7 mouse cellular contexts compared by ENCODE assay signal in the genomic region with DNA sequence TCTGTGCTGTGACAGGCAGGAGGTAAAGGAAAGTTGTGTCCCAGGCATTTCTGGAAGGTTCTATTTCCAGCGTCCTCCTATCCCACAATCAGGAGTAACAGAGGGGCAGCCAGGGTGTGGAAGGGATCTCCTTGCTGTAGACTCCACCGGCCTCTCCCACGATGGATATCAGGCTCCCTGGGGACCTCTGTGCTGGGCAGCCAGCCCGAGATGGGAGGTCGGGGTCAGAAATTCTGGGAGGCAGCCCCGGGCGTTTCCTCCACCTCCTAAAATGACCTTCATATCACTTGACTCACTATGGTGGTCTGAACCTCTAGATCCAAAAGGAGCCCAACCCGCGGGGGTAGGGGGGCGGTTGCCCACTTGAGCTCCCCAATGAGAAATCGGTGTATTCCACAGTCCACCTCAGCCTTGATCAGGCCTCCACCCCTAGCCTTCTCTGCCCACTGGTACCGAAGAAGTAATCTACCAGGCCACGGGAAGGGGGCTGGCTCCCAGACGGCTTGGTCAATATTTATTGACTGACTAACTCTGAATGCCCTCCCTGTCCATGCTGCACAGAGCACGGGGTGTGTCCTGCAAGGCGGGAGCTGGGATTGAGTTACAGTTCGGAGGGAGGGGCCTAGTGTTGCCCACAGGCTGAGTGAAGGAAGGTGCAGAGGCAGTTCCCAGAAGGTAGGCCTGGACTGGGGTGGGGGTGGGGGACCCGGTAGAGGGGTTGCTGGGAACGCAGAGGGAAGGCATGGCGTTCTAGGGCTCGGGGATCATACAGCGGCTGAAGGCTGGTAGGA. TPM values are rescaled to one million over a fixed set of nuclear protein-coding genes. Genes with fewer than 3 reads are reported as not detected.
A peak's percentile ranks its signal among the peaks of the same experiment; 100 is the strongest.
DNase-seq lines count a peak whose midpoint lies in the region; ATAC-seq and TF ChIP-seq lines count a peak whose summit lies in the region.

A gene (plus strand): TSS at position 625 of the 791 bp plus-strand sequence.

- ATAC-seq in G1E (ENCODE audit: extremely low read depth, insufficient number of reproducible peaks, low FRiP score, poor library complexity, severe bottlenecking), result no peak
- peak; percentile 96 for ATAC-seq in limb, embryonic 11.5 days (ENCODE audit: insufficient number of reproducible peaks, low FRiP score, low TSS enrichment, low read depth)
- peak; percentile 78 for ATAC-seq in midbrain, embryonic 13.5 days

- no peak for TF ChIP-seq CTCF in G1E (IDR thresholded peaks at IDR 0.05; ENCODE audit: low read depth, low read length)
- TF ChIP-seq CTCF in brain, embryonic 14.5 days (IDR thresholded peaks at IDR 0.05; ENCODE audit: borderline replicate concordance, extremely low read depth, insufficient read depth, insufficient read length), result no peak

- TF ChIP-seq POLR2A in brain, embryonic 14.5 days (IDR thresholded peaks at IDR 0.05; ENCODE audit: borderline replicate concordance, extremely low read depth, insufficient read depth, insufficient read length, poor library complexity, severe bottlenecking), result no peak

- H3K4me3 ChIP-seq in G1E (ENCODE audit: low read depth, low read length), result peak within 1 kb of the TSS; percentile 33; the same call in 1 of the 2 replicates
- peak within 1 kb of the TSS; percentile 49 for H3K4me3 ChIP-seq in limb, embryonic 11.5 days (ENCODE audit: low read depth, low read length)
- peak within 1 kb of the TSS; percentile 7; the same call in 1 of the 2 replicates for H3K4me3 ChIP-seq in midbrain, embryonic 13.5 days (replicated peaks)

- H3K4me2 ChIP-seq in limb, embryonic 11.5 days (ENCODE audit: low read depth, severe bottlenecking), result peak within 1 kb of the TSS; percentile 83
- H3K4me2 ChIP-seq in midbrain, embryonic 13.5 days (replicated peaks), result peak within 1 kb of the TSS; percentile 43

- 16% methylated on average over 22 of the region's 22 CpGs for WGBS in limb, embryonic 11.5 days
- 22% methylated on average over 22 of the region's 22 CpGs for WGBS in midbrain, embryonic 13.5 days

- H3K27me3 ChIP-seq in G1E (ENCODE audit: insufficient read depth, low read length), result no peaks in the 10 kb centered on the region
- no peaks in the 10 kb centered on the region for H3K27me3 ChIP-seq in limb, embryonic 11.5 days (ENCODE audit: control insufficient read depth, insufficient read depth, low read length)
- peaks cover 18% of the 10 kb centered on the region for H3K27me3 ChIP-seq in midbrain, embryonic 13.5 days

- peak within 1 kb of the TSS; percentile 61 for H3K9ac ChIP-seq in limb, embryonic 11.5 days (ENCODE audit: low read length)
- peak within 1 kb of the TSS; percentile 24; the same call in 1 of the 2 replicates for H3K9ac ChIP-seq in midbrain, embryonic 13.5 days (replicated peaks)

- DNase-seq in G1E (ENCODE audit: low spot score), result no peak
- DNase-seq in brain, embryonic 14.5 days (ENCODE audit: low read depth), result peak; percentile 47
- peak; percentile 50 for DNase-seq in heart, postnatal 4 days
- peak; percentile 85 for DNase-seq in limb, embryonic 11.5 days (ENCODE audit: low spot score)
- no peak for DNase-seq in spleen, postnatal 4 days (ENCODE audit: low spot score in 2 of 2)
- DNase-seq in spleen, adult 12 weeks (ENCODE audit: low spot score), result no peak

- no peaks in the 10 kb centered on the region for H3K36me3 ChIP-seq in G1E (replicated peaks)
- no peaks in the 10 kb centered on the region for H3K36me3 ChIP-seq in limb, embryonic 11.5 days (ENCODE audit: control insufficient read depth, insufficient read depth, low read length)
- no peaks in the 10 kb centered on the region for H3K36me3 ChIP-seq in midbrain, embryonic 13.5 days

- peaks cover 93% of the 10 kb centered on the region for H3K9me3 ChIP-seq in G1E (replicated peaks)
- H3K9me3 ChIP-seq in limb, embryonic 11.5 days (ENCODE audit: control insufficient read depth, low read length), result no peaks in the 10 kb centered on the region
- H3K9me3 ChIP-seq in midbrain, embryonic 13.5 days, result no peaks in the 10 kb centered on the region

- no peak within 1 kb of the TSS; the same call in 1 of the 2 replicates for H3K27ac ChIP-seq in limb, embryonic 11.5 days (replicated peaks; ENCODE audit: low read depth, low read length)
- no peak within 1 kb of the TSS for H3K27ac ChIP-seq in midbrain, embryonic 13.5 days

- H3K4me1 ChIP-seq in G1E (ENCODE audit: insufficient read depth, low read depth, low read length), result no peaks in the 10 kb centered on the region
- peaks cover 14% of the 10 kb centered on the region for H3K4me1 ChIP-seq in limb, embryonic 11.5 days (ENCODE audit: control insufficient read depth, insufficient read depth, low read length)
- H3K4me1 ChIP-seq in midbrain, embryonic 13.5 days (replicated peaks), result peaks cover 14% of the 10 kb centered on the region

RNA-seq across cellular contexts. Expression of the gene that starts here (rescaled TPM):
- total RNA-seq in G1E (2014; fragmentation: Nextera tagmentation) (not detected in 2 replicates), G1E (2017) (not detected in 2 replicates)
- not detected in 2 replicates for polyA plus RNA-seq in G1E (2012)
- polyA plus RNA-seq in brain, embryonic 14.5 days (2012; rRNA removed), result 5.0 and 6.5 TPM in 2 replicates
- 1 to 10 TPM; 4.5 to 5.4 TPM for total RNA-seq in heart, postnatal 4 days (2021)
- 26.0 and 26.5 TPM in 2 replicates for polyA plus RNA-seq in limb, embryonic 11.5 days (2014; fragmentation: Nextera tagmentation; extraction: Ambion mirVana)
- 4.2 and 4.4 TPM in 2 replicates for polyA plus RNA-seq in midbrain, embryonic 13.5 days (2015; fragmentation: Nextera tagmentation; extraction: Ambion mirVana)

Comparison
In these comparisons a context has a peak if more than half of its experiments do, and no peak if none do; other contexts are left out.
1. RNA of the gene that starts here (total RNA-seq): 4.5 to 5.4 TPM in heart, postnatal 4 days; not detected in G1E; every median in the first group is over 4 times any median in the second.
2. DNase-seq: peak in brain, embryonic 14.5 days (single experiment), heart, postnatal 4 days (single experiment) and limb, embryonic 11.5 days (single experiment); none in G1E (single experiment), spleen, postnatal 4 days (0 of 2) and spleen, adult 12 weeks (single experiment).
3. Peak in every context shown above with its lines, with median percentiles within 50 percentile points of each other: H3K4me3 ChIP-seq.